Mouse (Mus musculus): ENCODE results near the gene Agbl4.
"Not testable (repeated sequence)": the region's sequence is repeated elsewhere in the genome, so short reads cannot be mapped to it uniquely, and the experiment has no call there.

Agbl4 gene

GRCm38 (mm10) chr4:110921013-110921412 lies 523.6 kb downstream of the Agbl4 start:
- no peak for DNase-seq

DNA sequence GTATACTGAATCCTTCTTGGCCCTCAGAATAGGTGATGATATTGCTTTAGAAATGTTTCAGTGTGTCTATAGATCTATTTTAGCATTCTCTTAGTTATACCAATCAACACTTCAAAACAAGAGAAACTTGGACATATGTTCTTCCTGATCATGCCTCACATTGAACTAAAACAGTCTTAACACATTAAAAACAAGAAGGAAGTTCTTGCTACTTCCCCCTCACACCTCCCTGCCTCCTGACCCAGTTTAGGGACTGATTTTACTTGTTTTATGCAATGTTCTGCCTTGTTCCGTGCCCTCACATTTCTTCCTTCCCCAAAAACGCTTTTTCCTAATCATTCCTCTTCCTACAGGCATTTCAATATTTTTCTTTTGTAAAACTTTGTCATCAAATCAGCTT lies 604.2 kb downstream of the Agbl4 start:
- DNase-seq, result no peak

DNA sequence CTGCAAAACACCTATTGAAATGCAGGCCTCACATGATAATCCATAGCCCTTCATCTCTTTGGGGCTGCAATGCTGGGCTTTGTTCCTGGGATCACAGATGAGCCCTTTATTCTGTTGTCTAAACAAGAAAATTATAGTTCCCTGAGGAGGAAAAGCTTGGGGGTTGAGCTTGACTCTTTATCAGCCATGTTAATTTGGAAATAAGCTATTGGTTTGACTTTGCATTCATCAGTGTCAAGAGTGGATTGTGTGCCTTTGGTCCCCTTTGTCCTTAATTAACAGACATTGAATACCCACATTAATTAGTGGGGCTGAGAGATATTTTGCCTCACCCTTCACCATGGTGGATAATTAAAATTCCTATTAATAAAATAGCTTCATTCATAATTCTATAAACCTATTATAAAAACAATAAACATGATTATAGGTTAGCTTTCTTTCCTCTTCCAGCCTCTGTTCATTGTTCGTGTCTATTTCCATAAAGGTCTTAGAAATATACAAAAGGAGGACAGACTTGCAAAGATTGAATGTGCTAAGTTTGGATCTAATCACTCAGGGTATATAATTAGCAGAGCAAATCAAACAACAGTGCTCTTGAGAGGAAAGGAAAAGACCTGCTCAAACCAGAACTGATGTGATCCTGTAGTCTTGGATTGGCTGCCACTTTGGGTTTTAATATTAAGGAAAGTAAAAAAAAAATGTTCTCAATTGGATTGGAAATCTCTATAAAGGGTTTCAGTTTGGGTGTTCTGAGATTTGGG lies 607.4 kb downstream of the Agbl4 start:
- no peak for DNase-seq

DNA sequence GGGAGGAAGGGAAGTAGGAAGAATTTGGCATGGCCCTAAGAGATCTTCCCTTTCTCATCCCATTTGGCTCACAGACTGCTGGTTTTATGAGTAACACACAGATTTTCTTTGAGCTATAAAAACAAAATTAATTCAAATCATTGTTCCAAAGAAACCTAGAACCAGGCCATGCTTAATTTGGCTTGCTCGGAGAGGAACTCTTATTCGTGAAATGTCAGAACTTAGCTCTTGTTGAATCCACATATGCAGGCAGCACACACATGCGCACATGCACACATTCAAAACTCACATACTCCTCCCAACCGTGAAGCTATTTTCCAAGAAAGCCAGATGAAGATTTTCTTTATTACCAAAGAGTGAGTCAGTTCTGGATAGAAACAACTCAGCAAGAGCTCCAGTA lies 621.9 kb downstream of the Agbl4 start:
- no peak for DNase-seq

DNA sequence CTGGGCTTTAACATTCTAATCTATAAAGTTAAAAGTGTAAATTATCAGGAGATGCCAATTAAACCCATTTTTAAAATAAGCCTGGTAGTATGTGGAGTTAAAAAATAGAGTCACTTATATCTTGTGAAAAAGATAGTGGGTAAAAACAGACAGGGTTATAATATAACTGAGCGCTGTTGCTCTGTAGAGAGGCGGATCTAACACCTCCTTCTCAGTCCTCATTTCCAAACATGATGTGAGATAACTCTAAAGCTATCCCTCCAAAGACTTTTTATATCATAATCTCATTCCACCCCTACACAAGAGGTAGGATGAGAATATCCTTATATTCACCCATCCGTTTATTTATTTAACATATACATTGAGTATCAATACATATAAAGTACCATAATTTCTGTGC lies 669.9 kb downstream of the Agbl4 start:
- no peak for DNase-seq

DNA sequence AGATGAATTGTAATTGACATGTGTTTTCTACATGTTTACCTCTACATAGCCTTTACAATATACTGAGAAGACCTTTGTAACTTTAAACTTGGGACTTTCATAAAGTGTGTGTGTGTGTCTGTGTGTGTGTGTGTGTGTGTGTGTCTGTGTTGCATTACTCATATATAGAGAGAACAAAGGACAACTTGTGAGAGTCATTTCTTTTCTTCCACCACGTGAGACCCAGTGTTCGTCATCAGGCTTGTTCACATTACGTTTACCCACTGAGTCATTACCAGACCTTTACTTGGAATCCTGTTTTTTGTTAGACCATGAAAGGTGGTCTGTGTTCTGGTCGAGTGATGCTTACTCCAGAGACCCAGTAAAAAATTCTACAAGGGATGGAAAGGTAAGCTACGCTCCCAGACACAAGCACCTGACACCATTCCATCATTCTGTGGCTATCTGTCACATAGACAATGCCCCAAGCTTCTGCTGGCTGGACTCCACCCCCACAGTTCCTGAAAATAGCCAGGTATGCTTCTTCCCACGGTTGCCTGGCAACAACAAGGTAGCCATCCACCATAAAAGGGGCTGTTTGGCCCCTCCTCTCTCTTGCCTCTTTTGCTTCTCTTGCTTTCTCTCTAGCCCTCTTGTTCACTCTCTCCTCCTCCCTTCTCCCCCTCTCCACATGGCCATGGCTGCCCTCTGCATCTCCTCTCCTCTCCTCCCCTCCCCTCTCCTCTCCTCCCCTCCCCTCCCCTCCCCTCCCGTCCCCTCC lies 676.5 kb downstream of the Agbl4 start:
- no peak for DNase-seq

DNA sequence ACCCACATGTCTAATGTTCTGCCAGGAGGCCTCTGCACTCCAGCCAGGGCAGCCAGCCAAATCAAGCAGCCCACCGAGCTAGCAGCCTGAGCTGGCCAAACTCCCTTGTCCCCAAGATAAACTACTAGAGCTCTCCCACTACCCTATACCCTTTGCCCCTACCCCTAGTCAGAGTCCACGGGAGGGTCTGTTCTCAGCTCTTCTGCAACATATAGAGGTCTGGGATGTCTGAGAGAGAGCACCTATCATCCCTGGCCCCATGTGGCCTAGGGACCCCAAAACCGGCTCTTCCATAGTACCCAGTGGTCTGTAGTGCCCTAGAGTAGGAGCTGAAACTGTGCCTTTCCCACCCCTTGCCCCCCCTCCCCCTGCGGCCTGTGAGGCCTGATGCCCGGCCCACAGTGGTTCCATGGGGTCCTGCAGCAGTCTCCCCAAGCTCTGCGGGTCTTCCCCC lies 677.3 kb downstream of the Agbl4 start:
- no peak for DNase-seq

- DNase-seq, result no peak
Observed at GRCm38 (mm10) chr4:111077810-111078209, 680.3 kb downstream of the Agbl4 start.

GRCm38 (mm10) chr4:111085330-111085729 lies 687.9 kb downstream of the Agbl4 start:
- DNase-seq, result no peak

- DNase-seq, result peak in 1 of 2 experiments; percentile 1
Observed at GRCm38 (mm10) chr4:111136217-111137147, 739.0 kb downstream of the Agbl4 start.

DNA sequence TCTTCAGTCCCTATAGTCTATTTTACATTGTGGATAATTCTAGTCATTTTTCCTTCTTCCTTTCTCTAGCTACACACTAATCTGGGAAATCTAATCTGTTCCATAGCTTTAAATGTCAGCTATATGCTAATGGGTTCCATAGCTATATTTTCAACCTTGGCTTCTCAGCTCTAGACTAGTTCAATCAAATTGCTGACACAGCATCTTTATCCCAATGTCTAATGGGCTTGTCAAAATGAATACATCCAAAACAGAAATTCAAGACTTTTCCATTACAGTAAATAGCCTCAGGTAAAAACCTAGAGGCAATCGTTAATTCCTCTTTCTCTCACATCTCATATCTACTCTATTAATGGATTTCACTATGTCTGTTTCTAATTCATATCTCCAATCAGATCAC lies 750.3 kb downstream of the Agbl4 start:
- no peak for DNase-seq

GRCm38 (mm10) chr4:111155859-111156258 lies 758.4 kb downstream of the Agbl4 start:
- DNase-seq, result no peak

DNA sequence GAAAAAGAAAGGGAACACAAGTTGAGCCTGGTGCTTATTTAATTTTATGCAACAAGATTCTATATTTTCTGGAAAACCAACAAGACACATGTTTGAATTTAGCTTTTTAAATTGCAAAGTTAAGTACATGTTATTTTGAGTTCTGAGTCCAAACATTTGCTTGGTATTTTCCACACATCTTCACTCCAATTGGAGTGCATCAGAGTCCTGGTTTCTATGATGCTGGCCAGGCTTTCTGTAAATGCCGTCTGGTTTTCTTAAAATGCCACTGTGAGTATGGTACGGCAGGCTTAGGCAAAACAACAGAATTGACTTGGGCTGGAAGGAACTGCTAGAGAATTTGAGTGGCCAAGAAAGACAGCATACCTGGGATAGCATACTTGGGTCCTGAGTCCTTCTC lies 784.0 kb downstream of the Agbl4 start:
- no peak for DNase-seq

GRCm38 (mm10) chr4:111200100-111200499 lies 802.6 kb downstream of the Agbl4 start:
- DNase-seq, result peak; percentile 12 to 41

DNA sequence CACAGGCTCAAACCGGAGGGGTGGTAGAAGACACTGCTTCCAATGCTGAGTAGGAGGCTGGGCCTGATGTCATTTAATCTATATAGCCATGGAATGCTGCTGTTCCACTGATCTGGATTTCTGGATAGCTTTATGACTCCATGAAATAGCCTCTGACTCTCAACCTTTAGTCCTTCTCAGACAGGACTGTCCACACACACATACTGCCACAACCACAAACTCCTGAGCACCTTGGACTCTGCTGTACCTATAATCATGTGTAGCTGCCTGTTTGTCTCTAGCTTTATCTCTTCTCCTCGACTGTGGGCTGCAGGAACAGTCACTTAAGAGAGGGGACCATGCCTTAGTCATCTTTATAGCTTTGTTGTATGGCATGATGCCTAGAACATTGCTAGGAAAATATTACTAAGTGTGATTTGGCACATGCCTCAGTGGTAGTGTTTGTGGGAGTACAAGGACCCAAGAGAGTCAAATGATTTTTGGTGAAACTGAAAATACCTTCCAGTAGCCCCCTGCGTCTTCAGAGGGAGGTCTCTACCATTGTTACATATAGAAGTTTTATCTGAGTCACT lies 817.8 kb downstream of the Agbl4 start:
- DNase-seq, result no peak

- DNase-seq, result not testable (repeated sequence)
Observed at GRCm38 (mm10) chr4:111219030-111219429, 821.6 kb downstream of the Agbl4 start.

DNA sequence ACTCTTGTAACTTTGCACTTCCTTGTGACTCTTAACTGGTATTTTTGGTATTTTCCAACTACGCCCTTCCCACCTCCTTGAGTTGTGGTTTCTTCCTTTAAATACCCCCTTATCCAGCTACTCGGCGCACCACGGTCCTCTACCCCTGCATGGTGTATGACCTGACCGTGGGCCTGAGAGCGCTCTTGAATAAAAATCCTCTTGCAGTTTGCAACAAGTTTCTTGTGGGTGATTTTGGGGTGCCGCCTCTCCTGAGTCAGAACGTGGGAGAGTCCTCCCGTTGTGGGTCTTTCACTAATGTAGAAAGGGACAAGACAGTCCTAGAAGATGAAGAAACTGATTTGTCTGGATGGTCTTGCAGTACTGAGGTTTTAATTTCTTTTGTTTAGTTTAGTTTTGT lies 822.1 kb downstream of the Agbl4 start:
- not testable (repeated sequence) for DNase-seq

GRCm38 (mm10) chr4:111233849-111234248 lies 836.4 kb downstream of the Agbl4 start:
- DNase-seq, result no peak

DNA sequence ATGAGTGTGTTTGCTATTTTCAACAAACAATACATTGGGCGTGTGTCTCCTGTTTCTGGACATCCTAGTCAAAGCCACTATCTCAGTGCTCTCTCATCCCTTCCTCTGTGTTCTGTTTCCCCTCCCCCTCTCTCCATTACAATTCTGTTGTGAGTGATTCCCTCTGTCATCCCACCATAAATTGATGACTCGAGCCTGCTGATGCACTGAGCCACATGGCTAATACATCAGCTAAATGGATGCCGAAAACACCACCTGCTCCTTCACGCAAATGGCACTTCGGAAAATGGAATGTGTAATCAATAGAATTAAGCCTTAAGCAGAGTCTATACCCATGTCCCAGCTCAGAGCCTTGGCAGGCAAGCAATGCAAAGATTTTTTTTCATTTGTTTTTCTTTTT lies 854.5 kb downstream of the Agbl4 start:
- DNase-seq, result no peak

DNA sequence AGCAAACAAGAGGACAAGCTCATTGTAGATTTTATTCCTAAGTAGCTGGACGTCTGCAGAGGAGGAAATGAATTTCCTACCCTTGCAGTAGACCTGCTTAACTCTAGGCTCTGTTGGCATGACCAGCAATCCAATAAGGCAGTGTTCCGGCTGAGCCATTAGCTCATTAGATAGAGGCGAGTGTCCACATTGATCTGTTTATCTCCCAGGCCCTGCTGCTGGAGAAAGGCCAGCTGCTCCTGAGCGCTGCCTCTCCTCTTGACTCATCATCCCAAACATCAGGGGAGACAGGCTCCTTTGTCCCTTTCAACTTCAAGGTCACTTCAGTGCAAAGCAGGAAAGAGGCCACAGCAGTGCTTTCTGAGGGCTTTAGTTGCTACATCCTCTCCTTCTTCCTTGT lies 858.0 kb downstream of the Agbl4 start:
- DNase-seq, result no peak

GRCm38 (mm10) chr4:111256931-111257330 lies 859.5 kb downstream of the Agbl4 start:
- no peak for DNase-seq

DNA sequence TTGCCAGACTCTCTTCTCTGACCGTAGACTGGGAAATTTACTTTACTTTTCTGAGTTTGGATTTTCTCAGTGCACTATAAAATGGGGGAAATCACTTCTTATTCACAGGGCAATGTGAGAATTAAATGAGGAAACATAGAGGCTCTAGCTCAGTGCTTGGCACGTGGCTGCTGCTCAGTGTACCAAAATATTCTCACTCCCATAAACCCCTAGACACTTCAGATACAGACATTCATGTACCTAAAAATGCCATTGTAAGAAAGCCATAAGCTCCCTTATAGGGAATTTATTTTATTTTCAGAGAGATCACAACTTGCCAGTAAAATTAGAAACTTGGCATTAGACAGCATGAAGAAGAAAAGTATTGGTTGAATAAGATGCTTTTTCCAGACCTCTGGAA lies 883.5 kb downstream of the Agbl4 start:
- no peak for DNase-seq

- no peak for DNase-seq
Observed at GRCm38 (mm10) chr4:111281836-111282235, 884.4 kb downstream of the Agbl4 start.

Measured in kidney, postnatal 4 days (tissue).